Mouse (Mus musculus) heart, postnatal 14 days (tissue): ENCODE measurements around the gene Colca2. TPM values are rescaled to one million over a fixed set of nuclear protein-coding genes. Genes with fewer than 3 reads are reported as not detected.

Source experiments
- DNase-seq, 2 experiments: peaks; one replicate each; pipeline ENCODE4 v3.0.0; 2021 to 2022
- intact Hi-C: fragments of 180-260 bp; cut with DNase I; formaldehyde crosslinking; loops from one replicate; pipeline ENCODE4 v1.15.1; 2025
- total RNA-seq, 2 experiments: library from RNA; stranded (reverse); gene quantifications; 2 replicates each; pipeline ENCODE4 v1.2.3; 2021

The Colca2 gene
- total RNA-seq, 2 experiments from 2014 or later = 0.67 to 1.1 TPM

GRCm38 (mm10) chr9:51273581-51274154 is 4.7 kb downstream of the Colca2 start:
- DNase-seq = peak in 1 of 2 experiments; percentile 9

GRCm38 (mm10) chr9:51272102-51272501 is 6.3 kb downstream of the Colca2 start:
- intact Hi-C loops = no loop called here
- DNase-seq = no peak

More at GRCm38 (mm10) chr9:51273581-51274154, 4.7 kb downstream of the Colca2 start:
- intact Hi-C loops = no loop called here

GRCm38 (mm10) chr9:51271073-51271472 is 7.3 kb downstream of the Colca2 start:
- no peak for DNase-seq
- intact Hi-C loops = no loop called here

GRCm38 (mm10) chr9:51268852-51269251 is 9.5 kb downstream of the Colca2 start:
- intact Hi-C loops = no loop called here
- DNase-seq = no peak

- no peak for DNase-seq
- intact Hi-C loops = no loop called here
Observed at GRCm38 (mm10) chr9:51258426-51258825, 19.9 kb downstream of the Colca2 start.

- no peak for DNase-seq
- intact Hi-C loops = no loop called here
Observed at GRCm38 (mm10) chr9:51256780-51257502, 21.4 kb downstream of the Colca2 start.

- intact Hi-C loops = no loop called here
- DNase-seq = peak in 1 of 2 experiments; percentile 2
Observed at GRCm38 (mm10) chr9:51238741-51239385, 39.5 kb downstream of the Colca2 start.

GRCm38 (mm10) chr9:51232163-51232562 is 46.2 kb downstream of the Colca2 start:
- DNase-seq = no peak
- intact Hi-C loops = no loop called here

- DNase-seq = no peak
- intact Hi-C loops = no loop called here
Observed at GRCm38 (mm10) chr9:51230701-51231389, 47.5 kb downstream of the Colca2 start.

- intact Hi-C loops = no loop called here
- DNase-seq = no peak
Observed at GRCm38 (mm10) chr9:51225636-51226166, 52.7 kb downstream of the Colca2 start.

Other genes starting within 250 kb of the Colca2 start
- gene Btg4, start 217.7 kb downstream of the Colca2 start, total RNA-seq = not detected
- gene Layn, start 201.5 kb downstream of the Colca2 start, total RNA-seq = 1 to 10 TPM; 8.8 to 9.7 TPM
- not detected for gene 4833427G06Rik, start 176.5 kb downstream of the Colca2 start, total RNA-seq
- gene Gm32742, start 113.1 kb downstream of the Colca2 start, total RNA-seq = not detected
- gene Pou2af1, start 64.9 kb downstream of the Colca2 start, total RNA-seq = under 1 TPM; 0.48 to 0.61 TPM
- gene 1810046K07Rik, start 50.3 kb upstream of the Colca2 start, total RNA-seq = not detected